Mouse (Mus musculus) adrenal gland, adult 2 months (tissue): ENCODE data around the gene Atf7. TPM values are rescaled to one million over a fixed set of nuclear protein-coding genes. Genes with fewer than 3 reads are reported as not detected.

ENCODE experiments used
- DNase-seq: peaks from one replicate; pipeline ENCODE4 v3.0.0; 2021
- microRNA-seq, 2 experiments: library from miRNA; unstranded; fragments of <30 nt; microRNA quantifications; one replicate each; pipeline ENCODE4 v1.2.0; 2021
- polyA plus RNA-seq: library from polyadenylated mRNA; depleted of rRNA; stranded (reverse); fragments of >200 nt; gene quantifications from 2 replicates; pipeline ENCODE4 v1.2.3, GENCODE M21; 2012; rRNA removed
- total RNA-seq, 2 experiments: library from RNA; stranded (reverse); gene quantifications; 2 replicates each; pipeline ENCODE4 v1.2.3; 2021

Gene Atf7
- total and polyA plus RNA-seq, 3 experiments: 58.5 to 74.4 (median 64.5) TPM

DNA sequence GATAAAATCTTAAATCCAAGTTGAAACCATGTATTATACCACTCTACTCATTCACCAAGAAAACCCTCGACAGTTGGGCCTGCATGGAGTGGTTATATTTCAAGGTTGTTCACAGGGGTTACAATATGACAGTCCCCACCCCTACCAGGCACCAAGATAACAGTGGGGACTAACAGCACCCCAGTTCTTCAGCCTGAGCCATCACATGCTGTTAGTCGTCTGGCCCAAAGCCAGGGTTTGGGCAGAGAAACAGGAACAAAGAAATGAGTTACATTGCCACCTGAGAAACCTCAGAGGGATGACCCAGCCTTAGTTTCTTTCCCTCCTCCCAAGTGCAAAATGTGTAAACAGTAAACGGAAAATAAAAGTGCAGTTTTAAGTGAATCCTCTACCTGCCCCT is 125.9 kb downstream of the Atf7 start:
- DNase-seq: no peak

DNA sequence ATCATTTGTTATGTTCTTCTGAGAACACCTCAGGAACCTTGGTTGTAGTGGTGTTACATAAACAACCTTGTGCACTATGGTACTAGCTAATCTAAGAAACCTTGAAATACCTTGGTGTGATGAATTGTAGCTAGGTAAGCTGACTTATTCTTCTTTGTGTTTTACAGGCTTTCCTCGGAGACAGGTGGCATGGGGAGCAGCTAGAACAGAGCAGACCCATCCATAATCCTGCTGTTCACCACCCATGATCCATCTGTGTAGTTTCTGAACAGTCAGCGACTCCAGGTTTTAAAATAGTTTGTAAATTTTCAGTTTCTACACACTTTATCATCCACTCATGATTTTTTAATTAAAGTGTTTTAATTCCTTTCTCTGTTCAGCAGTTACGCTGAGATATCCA is 126.9 kb downstream of the Atf7 start:
- DNase-seq: no peak

DNA sequence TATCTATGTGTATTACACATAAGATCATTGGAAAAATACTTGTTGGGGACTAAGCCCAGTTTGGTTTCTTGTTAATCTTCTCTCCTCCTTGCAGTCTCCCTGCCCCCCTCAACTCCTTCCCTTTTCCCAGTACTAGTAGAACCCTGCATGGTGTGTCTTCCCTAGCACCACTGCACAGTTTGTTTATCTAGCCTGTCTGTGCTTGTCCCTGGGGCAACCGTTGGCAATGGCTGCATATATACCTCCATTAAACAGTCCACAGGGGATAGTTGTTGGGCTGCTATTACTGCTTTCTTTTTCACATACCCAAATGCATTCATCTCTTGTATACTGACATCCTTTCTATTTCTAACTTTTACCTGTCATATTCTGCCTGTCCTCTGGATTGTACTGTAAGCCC is 137.6 kb downstream of the Atf7 start:
- no peak for DNase-seq

DNA sequence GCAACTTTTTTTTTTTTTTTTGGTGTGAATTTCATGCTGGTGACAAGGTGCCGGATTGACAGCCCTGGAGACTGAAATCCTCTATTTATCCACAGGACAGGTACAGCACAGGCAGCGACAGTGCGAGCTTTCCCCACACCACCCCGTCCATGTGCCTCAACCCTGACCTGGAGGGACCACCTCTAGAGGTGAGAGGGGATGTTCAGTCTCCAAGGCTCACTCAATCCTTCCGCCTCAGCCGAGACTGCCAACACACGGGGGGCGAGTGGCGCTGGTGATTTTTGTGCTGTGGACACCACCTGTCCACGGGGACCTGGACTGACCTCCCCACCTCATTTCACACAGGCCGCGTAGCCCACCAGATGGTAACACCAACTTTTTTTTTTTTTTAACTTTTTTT is 139.4 kb downstream of the Atf7 start:
- no peak for DNase-seq

DNA sequence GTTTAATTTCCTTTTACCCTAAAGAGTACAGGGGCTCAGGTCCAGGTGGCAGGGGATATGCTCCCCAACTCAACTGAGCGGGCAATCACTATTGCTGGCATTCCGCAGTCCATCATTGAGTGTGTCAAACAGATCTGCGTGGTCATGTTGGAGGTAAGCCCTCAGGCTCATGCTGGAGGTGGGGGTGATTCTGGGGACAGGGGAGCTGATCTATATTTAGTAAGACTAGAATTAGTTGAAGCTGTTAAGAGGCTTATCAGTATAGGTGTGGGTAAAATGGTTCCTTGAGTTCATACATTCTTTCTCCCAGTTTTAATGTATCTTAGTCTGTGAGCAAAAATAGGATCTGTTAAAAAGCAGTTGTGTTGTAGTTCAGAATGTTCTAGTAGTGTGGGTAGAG is 142.1 kb downstream of the Atf7 start:
- DNase-seq: no peak

Small RNA genes lying within 50 kb of the gene (microRNA-seq; reads per million reads assigned to microRNA genes)
- gene Mir688: 0 to 0.44 reads per million in 2 experiments

Other genes with a start within 250 kb of the Atf7 start
- gene Sp1, start 219.3 kb downstream of the Atf7 start, total RNA-seq: 10 to 100 TPM; 71.7 to 72.1 TPM
- 8.5 and 11.1 TPM in 2 replicates for gene Sp1, start 219.3 kb downstream of the Atf7 start, polyA plus RNA-seq
- gene Amhr2, start 180.1 kb downstream of the Atf7 start, total RNA-seq: 1 to 10 TPM; 1.0 to 1.6 TPM
- gene Amhr2, start 180.1 kb downstream of the Atf7 start, polyA plus RNA-seq: 1.3 and 2.5 TPM in 2 replicates
- 100 to 1,000 TPM; 105 to 197 TPM for gene Prr13, start 166.4 kb downstream of the Atf7 start, total RNA-seq
- gene Prr13, start 166.4 kb downstream of the Atf7 start, polyA plus RNA-seq: 213 and 313 TPM in 2 replicates
- 100 to 1,000 TPM; 641 to 760 TPM for gene Pcbp2, start 154.9 kb downstream of the Atf7 start, total RNA-seq
- gene Pcbp2, start 154.9 kb downstream of the Atf7 start, polyA plus RNA-seq: 388 and 545 TPM in 2 replicates
- gene Gm10337, start 121.7 kb downstream of the Atf7 start, total RNA-seq: not detected
- not detected in 2 replicates for gene Gm10337, start 121.7 kb downstream of the Atf7 start, polyA plus RNA-seq
- 10 to 100 TPM in 1 of 2 experiments, 1 to 10 TPM in 1; 5.2 to 15.1 TPM for gene Map3k12, start 108.4 kb downstream of the Atf7 start, total RNA-seq
- 10.6 and 12.0 TPM in 2 replicates for gene Map3k12, start 108.4 kb downstream of the Atf7 start, polyA plus RNA-seq
- 10 to 100 TPM; 30.5 to 32.5 TPM for gene Tarbp2, start 107.3 kb downstream of the Atf7 start, total RNA-seq
- 60.7 and 64.1 TPM in 2 replicates for gene Tarbp2, start 107.3 kb downstream of the Atf7 start, polyA plus RNA-seq
- 1 to 10 TPM in 1 of 2 experiments, under 1 TPM in 1; 0.62 to 2.1 TPM for gene Npff, start 100.5 kb downstream of the Atf7 start, total RNA-seq
- gene Npff, start 100.5 kb downstream of the Atf7 start, polyA plus RNA-seq: 2.9 and 4.0 TPM in 2 replicates
- 1 to 10 TPM; 1.5 to 3.4 TPM for gene Gm28047, start 397 bp downstream of the Atf7 start, total RNA-seq
- gene Gm28047, start 397 bp downstream of the Atf7 start, polyA plus RNA-seq: 0.10 TPM in 1 of 2 replicates, not detected in the other
- gene Atp5g2, start 46.9 kb upstream of the Atf7 start, total RNA-seq: 10 to 100 TPM; 19.5 to 24.2 TPM
- 415 and 492 TPM in 2 replicates for gene Atp5g2, start 46.9 kb upstream of the Atf7 start, polyA plus RNA-seq
- gene Calcoco1, start 96.7 kb upstream of the Atf7 start, total RNA-seq: 100 to 1,000 TPM in 1 of 2 experiments, 10 to 100 TPM in 1; 93.4 to 136 TPM
- 75.4 and 89.3 TPM in 2 replicates for gene Calcoco1, start 96.7 kb upstream of the Atf7 start, polyA plus RNA-seq